Mouse (Mus musculus): Measurements from ENCODE around the gene Wipf1. TPM values are rescaled to one million over a fixed set of nuclear protein-coding genes. Genes with fewer than 3 reads are reported as not detected.
A peak's percentile ranks its signal among the peaks of the same experiment; 100 is the strongest.

Wipf1 gene
- total RNA-seq, 2 experiments from 2014 or later = 21.5 to 27.6 TPM

- DNase-seq = no peak
Measured at GRCm38 (mm10) chr2:73467071-73467851, 62.3 kb downstream of the Wipf1 start.

GRCm38 (mm10) chr2:73466481-73466880 lies 63.1 kb downstream of the Wipf1 start:
- DNase-seq = no peak

- peak; percentile 31 for DNase-seq
Measured at GRCm38 (mm10) chr2:73463431-73464194, 65.9 kb downstream of the Wipf1 start.

- no peak for DNase-seq
Measured at GRCm38 (mm10) chr2:73462757-73463339, 66.7 kb downstream of the Wipf1 start.

GRCm38 (mm10) chr2:73462265-73462664 lies 67.3 kb downstream of the Wipf1 start:
- no peak for DNase-seq

- peak; percentile 38 for DNase-seq
Measured at GRCm38 (mm10) chr2:73460168-73460567, 69.4 kb downstream of the Wipf1 start.

- no peak for DNase-seq
Measured at GRCm38 (mm10) chr2:73459607-73460153, 69.9 kb downstream of the Wipf1 start.

- no peak for DNase-seq
Measured at GRCm38 (mm10) chr2:73456886-73457285, 72.6 kb downstream of the Wipf1 start.

GRCm38 (mm10) chr2:73456154-73456553 lies 73.4 kb downstream of the Wipf1 start:
- DNase-seq = no peak

- DNase-seq = no peak
Measured at GRCm38 (mm10) chr2:73455541-73455940, 74.0 kb downstream of the Wipf1 start.

GRCm38 (mm10) chr2:73454682-73455081 lies 74.9 kb downstream of the Wipf1 start:
- no peak for DNase-seq

GRCm38 (mm10) chr2:73454186-73454585 lies 75.3 kb downstream of the Wipf1 start:
- DNase-seq = no peak

- no peak for DNase-seq
Measured at GRCm38 (mm10) chr2:73453717-73454116, 75.8 kb downstream of the Wipf1 start.

GRCm38 (mm10) chr2:73453085-73453484 lies 76.4 kb downstream of the Wipf1 start:
- peak; percentile 43 for DNase-seq

- DNase-seq = no peak
Measured at GRCm38 (mm10) chr2:73452556-73452955, 77.0 kb downstream of the Wipf1 start.

GRCm38 (mm10) chr2:73451541-73451940 lies 78.0 kb downstream of the Wipf1 start:
- DNase-seq = no peak

GRCm38 (mm10) chr2:73450172-73450715 lies 79.3 kb downstream of the Wipf1 start:
- DNase-seq = no peak

GRCm38 (mm10) chr2:73443985-73444384 lies 85.5 kb downstream of the Wipf1 start:
- DNase-seq = no peak

GRCm38 (mm10) chr2:73442015-73442414 lies 87.5 kb downstream of the Wipf1 start:
- no peak for DNase-seq

GRCm38 (mm10) chr2:73440319-73440718 lies 89.2 kb downstream of the Wipf1 start:
- no peak for DNase-seq

- DNase-seq = no peak
Measured at GRCm38 (mm10) chr2:73436976-73437375, 92.6 kb downstream of the Wipf1 start.

- DNase-seq = no peak
Measured at GRCm38 (mm10) chr2:73435847-73436246, 93.7 kb downstream of the Wipf1 start.

All from gastrocnemius, postnatal 10 days (tissue).